Mouse (Mus musculus) Patski (cell line): ENCODE data around the gene Thegl. TPM values are rescaled to one million over a fixed set of nuclear protein-coding genes. Genes with fewer than 3 reads are reported as not detected.
"Not testable (repeated sequence)": the region's sequence is repeated elsewhere in the genome, so short reads cannot be mapped to it uniquely, and the experiment has no call there.

Source experiments
- ATAC-seq: fragments of 100-300 bp; one replicate; pipeline ENCODE4 v1.8.0; 2021
- CTCF ChIA-PET: fragments of 350-600 bp; sonication (Branson Sonifier 250); formaldehyde crosslinking; loops from one replicate; lab custom pipeline; 2022; ENCODE audit warnings: inconsistent platforms; lab: Charles Lee
- POLR2A ChIA-PET: fragments of 350-600 bp; sonication (Branson Sonifier 250); formaldehyde crosslinking; loops from one replicate; lab custom pipeline; 2022; ENCODE audit warnings: antibody characterized with exemption, inconsistent platforms; lab: Charles Lee
- DNase-seq: peaks from one replicate; pipeline ENCODE4 v3.0.0-alpha.2; 2011; ENCODE audit warnings: low read depth, low spot score
- H3K27me3 ChIP-seq: fragments of 371-371 bp; one replicate; pipeline ENCODE4 v1.5.1; 2021
- CTCF ChIP-seq: fragments of 100-300 bp; IDR thresholded peaks from one replicate; pipeline ENCODE4 v1.5.1; 2021
- in situ Hi-C: fragments of 300-500 bp; cut with MboI; formaldehyde crosslinking; loops from 3 replicates; pipeline ENCODE4 v1.11.1; 2018; ENCODE audit warnings: low pct_unique_long_range_greater_than_20kb, mixed read lengths
- polyA plus RNA-seq: library from polyadenylated mRNA; unstranded; gene quantifications from one replicate; pipeline ENCODE4 v1.2.3, GENCODE M21; 2021

Gene Thegl
- polyA plus RNA-seq, 1 experiment from 2014 or later, result not detected

DNA sequence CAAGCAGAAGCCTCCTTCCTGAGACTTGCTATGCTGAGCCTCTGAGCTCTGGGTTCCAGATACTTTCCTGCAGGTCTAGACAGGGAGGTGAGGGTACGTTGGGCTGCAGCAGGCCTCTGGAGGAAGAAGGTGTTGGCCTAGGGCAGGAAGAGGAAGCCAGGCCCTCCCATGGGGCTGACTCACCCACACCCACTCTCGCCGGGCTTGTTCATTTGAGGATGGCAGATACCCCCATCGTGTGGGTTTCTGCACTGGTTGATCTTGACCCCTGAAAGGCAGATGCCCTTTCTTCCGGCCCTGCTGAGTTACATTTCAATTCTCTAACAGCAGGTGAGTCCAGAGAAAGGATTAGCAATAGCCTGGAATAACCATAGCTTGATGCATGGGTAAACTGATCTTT lies 76.7 kb downstream of the Thegl start:
- DNase-seq (no peak), ATAC-seq (no peak)
- POLR2A ChIA-PET, result no interaction called here
- in situ Hi-C loops, result no loop called here
- H3K27me3 ChIP-seq, result peaks cover 36% of the 10 kb centered on the region
- TF ChIP-seq CTCF, result no peak
- CTCF ChIA-PET, result interaction anchor here (1.3 kb wide), 1 partner anchor 9 kb away, joined by 3 read pairs; no protein-coding TSS in a partner anchor

DNA sequence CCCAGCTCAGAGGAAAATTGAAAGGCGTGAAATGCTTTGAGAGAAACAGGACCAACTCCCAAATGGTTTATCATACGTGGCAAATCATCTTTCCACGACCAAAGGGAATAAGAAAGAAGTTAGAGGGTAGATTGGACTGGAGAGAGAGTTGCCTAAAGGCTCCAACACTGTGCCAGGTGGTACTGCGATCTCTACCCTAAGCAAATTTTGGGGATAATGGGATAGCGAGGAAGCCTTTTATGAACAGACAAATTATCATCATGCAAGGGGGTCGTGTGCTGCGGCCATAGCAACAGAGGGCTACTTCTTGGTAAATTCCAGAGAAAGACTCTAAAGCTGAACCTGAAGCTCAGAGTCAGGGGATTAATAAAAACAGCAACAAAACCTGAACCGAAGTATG lies 78.1 kb downstream of the Thegl start:
- no peak for TF ChIP-seq CTCF
- in situ Hi-C loops, result no loop called here
- POLR2A ChIA-PET, result no interaction called here
- peaks cover 40% of the 10 kb centered on the region for H3K27me3 ChIP-seq
- CTCF ChIA-PET, result interaction anchor here (1.3 to 1.5 kb wide), 2 partner anchors 11 to 19 kb away, joined by 3 to 4 read pairs; no protein-coding TSS in a partner anchor
- no peak for DNase-seq
- ATAC-seq, result no peak

DNA sequence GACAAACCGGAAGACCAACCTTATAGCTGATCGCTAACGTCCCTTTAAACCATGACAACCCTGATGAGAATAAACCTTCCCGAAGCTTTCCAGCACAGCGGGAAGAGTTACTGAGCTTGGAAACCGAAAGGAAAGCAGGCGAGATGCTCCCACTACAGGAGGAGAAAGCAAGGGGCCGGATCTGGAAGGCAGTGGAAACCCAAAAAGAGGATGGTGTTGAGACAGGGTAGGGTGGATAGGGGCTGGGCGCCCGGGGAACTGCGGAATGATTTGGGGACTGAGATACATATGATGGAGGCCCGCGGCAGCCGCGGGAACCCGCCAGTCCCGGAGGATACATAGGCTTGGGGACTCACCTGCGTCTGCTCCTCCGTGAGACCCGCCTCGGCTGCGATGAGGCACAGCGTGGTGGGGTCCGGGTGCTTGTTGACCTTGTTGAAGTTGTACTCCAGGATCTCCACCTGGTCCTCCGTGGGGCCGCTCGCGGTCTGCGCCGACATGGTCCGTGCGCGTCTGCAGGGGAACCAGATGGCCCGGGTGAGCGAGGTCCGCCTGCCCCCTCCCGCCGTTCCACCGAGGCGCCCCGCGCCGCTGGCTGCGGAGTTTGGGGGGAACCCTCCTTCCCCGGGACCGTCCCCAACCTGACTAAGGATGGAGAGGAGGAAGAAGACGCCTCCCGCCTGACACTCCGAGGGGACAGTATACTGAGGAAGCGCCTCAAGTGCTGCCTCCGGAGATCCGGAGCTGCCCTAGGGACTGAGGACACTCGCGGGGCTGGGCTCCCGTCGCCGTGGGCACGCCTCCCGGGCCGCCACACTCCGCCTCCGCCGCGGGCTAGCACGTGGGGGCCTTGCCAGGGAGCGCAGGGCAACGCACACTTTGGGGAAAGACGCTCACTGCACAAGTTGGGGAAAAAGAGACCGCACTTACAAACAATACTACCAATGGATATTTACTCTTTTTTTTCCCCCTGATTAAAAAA lies 79.0 kb downstream of the Thegl start:
- DNase-seq, result no peak
- peaks cover 44% of the 10 kb centered on the region for H3K27me3 ChIP-seq
- in situ Hi-C loops, result no loop called here
- no peak for ATAC-seq
- no peak for TF ChIP-seq CTCF
- ChIA-PET POLR2A (interaction anchor here (0.5 kb wide), 1 partner anchor 94 kb away, joined by 4 read pairs; no protein-coding TSS in a partner anchor), CTCF (interaction anchor here (0.6 kb wide), 1 partner anchor 7 kb away, joined by 3 read pairs; no protein-coding TSS in a partner anchor)

DNA sequence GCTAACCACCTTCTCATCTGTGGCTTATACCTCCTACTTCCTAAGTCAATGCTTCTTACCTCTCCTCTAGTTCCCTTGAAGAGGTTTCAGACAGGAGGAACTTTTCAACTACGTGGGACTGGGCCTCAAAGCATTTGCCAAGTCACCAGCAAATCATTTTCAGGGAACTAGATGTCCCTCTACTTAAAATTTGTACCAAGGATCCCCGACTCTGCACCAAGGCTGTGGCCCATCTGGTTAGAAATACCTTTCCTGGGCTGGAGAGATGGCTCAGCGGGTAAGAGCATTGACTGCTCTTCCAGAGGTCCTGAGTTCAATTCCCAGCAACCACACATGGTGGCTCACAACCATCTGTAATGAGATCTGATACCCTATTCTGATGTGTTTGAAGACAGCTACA lies 80.4 kb downstream of the Thegl start:
- CTCF ChIA-PET, DNase-seq, ATAC-seq, POLR2A ChIA-PET, in situ Hi-C loops: not testable (repeated sequence)
- H3K27me3 ChIP-seq, result peaks cover 42% of the 10 kb centered on the region

DNA sequence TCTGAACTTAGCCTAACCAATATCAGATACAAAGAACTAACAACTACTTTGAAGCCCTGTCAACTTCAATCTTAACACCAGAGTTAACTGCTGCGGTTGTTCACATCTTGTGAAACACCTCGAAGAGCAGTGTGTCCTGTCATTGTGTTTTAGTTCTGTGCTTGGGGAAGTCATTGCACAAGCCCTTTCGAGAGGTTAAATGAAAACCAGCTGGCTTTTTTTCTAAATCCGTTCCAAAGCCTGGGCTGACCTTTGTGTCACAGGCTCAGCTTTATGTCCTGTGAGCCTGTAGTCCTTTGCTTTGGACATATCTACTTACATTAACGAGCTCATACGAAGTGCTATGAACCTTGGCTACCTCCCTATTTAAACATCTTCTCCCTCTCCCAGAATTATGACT lies 81.9 kb downstream of the Thegl start:
- ATAC-seq (no peak), DNase-seq (no peak)
- H3K27me3 ChIP-seq, result peaks cover 35% of the 10 kb centered on the region
- in situ Hi-C loops, result no loop called here
- TF ChIP-seq CTCF, result no peak
- POLR2A ChIA-PET, result no interaction called here
- CTCF ChIA-PET, result no interaction called here

DNA sequence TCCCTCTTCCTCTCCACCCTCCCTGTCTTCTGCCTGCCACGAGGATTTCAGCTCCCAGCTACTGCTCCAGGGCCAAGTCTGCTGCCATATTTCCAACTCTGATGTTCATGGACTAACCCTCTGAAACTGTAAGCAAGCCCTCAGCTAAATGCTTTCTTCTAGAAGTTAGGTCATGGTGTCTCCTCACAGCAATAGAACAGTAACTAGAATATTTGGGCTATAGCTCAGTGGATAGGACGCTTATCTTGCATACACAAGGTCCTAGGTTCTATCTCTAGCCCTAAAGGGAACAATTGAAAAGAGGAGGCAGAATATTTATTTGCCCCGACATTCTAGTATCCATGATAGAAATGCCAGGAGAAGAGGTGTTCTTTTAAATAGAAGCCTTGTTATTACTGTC lies 83.1 kb downstream of the Thegl start:
- in situ Hi-C loops, result no loop called here
- ChIA-PET CTCF (interaction anchor here (1.3 to 1.6 kb wide), 2 partner anchors 12 to 19 kb away, joined by 4 read pairs; no protein-coding TSS in a partner anchor), POLR2A (no interaction called here)
- H3K27me3 ChIP-seq, result peaks cover 33% of the 10 kb centered on the region
- DNase-seq, result no peak
- TF ChIP-seq CTCF, result no peak
- no peak for ATAC-seq

DNA sequence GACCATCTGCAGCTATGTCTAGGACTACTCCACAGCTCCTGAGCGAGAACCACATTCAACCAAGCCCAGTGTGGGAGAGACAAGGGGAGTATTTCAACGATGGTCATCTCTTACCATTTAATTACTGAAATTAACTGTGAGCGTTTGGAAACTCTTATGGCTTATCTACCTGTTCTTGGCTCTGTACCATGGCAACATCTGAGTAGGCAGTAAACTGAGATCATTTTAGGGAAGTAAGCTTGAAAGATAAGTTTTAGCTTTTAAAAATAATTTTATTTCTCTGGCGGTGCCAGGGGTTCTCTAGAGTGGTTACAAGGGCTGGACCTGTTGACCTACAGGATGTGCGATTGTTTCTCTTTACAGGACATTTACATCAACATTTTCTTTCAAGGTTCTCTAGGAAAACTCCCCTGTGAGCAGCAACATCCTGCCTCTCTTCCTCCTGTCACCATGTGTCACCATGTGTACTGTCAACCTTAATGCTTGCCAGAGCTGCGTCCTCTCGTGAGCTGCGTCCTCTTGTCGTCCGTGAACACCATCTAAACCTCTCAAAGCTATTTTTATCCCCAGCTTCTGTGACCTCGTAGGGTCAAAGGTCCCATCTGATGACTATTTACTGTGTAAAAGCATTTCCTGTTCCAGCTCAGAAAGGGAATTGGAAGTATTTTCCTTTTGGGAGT lies 83.6 kb downstream of the Thegl start:
- DNase-seq (no peak), ATAC-seq (no peak)
- POLR2A ChIA-PET, result interaction anchor here (0.6 kb wide), 1 partner anchor 194 kb away, joined by 4 read pairs; the partner anchor contains the start of gene Aasdh
- H3K27me3 ChIP-seq, result peaks cover 29% of the 10 kb centered on the region
- in situ Hi-C loops, result no loop called here
- CTCF ChIA-PET, result interaction anchor here (1.3 to 1.6 kb wide), 2 partner anchors 12 to 19 kb away, joined by 4 read pairs; no protein-coding TSS in a partner anchor
- no peak for TF ChIP-seq CTCF

DNA sequence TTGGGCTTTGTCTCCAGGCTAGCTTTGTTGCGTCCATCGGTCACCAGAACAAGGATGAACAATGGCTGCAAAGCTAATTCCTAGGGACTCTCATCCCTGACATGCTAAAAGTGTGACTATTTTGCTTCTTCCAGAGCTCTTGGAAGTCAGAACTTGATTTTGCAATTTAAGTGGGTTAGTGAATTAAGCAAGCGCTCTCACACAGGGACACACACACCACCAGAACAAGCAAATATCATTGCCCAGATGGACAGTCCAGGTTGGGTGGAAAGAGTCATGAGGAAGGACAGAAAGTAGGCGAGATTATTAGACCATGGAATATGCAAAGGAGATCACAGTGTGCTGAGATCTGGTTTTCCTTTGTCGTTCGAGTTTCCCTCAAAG lies 84.2 kb downstream of the Thegl start:
- in situ Hi-C loops, result no loop called here
- ATAC-seq (no peak), DNase-seq (no peak)
- ChIA-PET POLR2A (interaction anchor here (0.6 kb wide), 1 partner anchor 195 kb away, joined by 4 read pairs; the partner anchor contains the start of gene Aasdh), CTCF (interaction anchor here (1.0 to 1.6 kb wide), 3 partner anchors 10 to 20 kb away, joined by 3 to 4 read pairs (median 4); no protein-coding TSS in a partner anchor)
- peaks cover 29% of the 10 kb centered on the region for H3K27me3 ChIP-seq
- no peak for TF ChIP-seq CTCF

- H3K27me3 ChIP-seq, result peaks cover 25% of the 10 kb centered on the region
- ATAC-seq (no peak), DNase-seq (no peak)
- in situ Hi-C loops, result no loop called here
- no peak for TF ChIP-seq CTCF
- CTCF ChIA-PET, result interaction anchor here (1.0 kb wide), 1 partner anchor 11 kb away, joined by 3 read pairs; no protein-coding TSS in a partner anchor
- POLR2A ChIA-PET, result no interaction called here
Measured at GRCm38 (mm10) chr5:77100691-77101090, 84.9 kb downstream of the Thegl start.
